Mouse (Mus musculus) CH12.LX (cell line): ENCODE results near the gene Fbxl20. TPM values are rescaled to one million over a fixed set of nuclear protein-coding genes. Genes with fewer than 3 reads are reported as not detected.

Source experiments
- DNase-seq: peaks from one replicate; pipeline ENCODE4 v3.0.0-alpha.2; 2013; ENCODE audit errors: extremely low read depth
- H3K27ac ChIP-seq: 2 replicates; pipeline ENCODE4 v1.5.1; 2012; ENCODE audit warnings: low read depth, mild to moderate bottlenecking, control low read depth, moderate library complexity; ENCODE audit not compliant: insufficient read depth
- H3K27me3 ChIP-seq: replicated peaks from 2 replicates; pipeline ENCODE3; 2012; ENCODE audit warnings: inconsistent platforms
- H3K36me3 ChIP-seq, 2 experiments: replicated peaks in 1 of 2; 2 replicates each; pipeline versions ENCODE3 to v1.6.1; 2012; ENCODE audit warnings: inconsistent platforms in 1 of 2, low read length in 1 of 2, mild to moderate bottlenecking in 1 of 2, mixed read lengths in 1 of 2, moderate library complexity in 1 of 2; ENCODE audit not compliant: control insufficient read depth in 1 of 2, insufficient read depth in 1 of 2
- H3K4me1 ChIP-seq, 2 experiments: 2 replicates each; pipeline ENCODE4 v1.6.1; 2012; ENCODE audit warnings: inconsistent platforms in 1 of 2, moderate library complexity in 1 of 2; ENCODE audit not compliant: insufficient read depth in 2 of 2, control insufficient read depth in 1 of 2
- H3K4me2 ChIP-seq: 2 replicates; pipeline ENCODE4 v1.6.1; 2012; ENCODE audit warnings: low read depth, mild to moderate bottlenecking, control low read depth; ENCODE audit not compliant: poor library complexity, insufficient read depth, severe bottlenecking
- H3K4me3 ChIP-seq, 3 experiments: fragments of 150-350 bp in 1 of 3; sonication (generic) in 1 of 3; replicated peaks in 1 of 3; 2 replicates each; pipeline versions ENCODE3 to v1.5.1; 2011 to 2012; ENCODE audit warnings: low read depth in 2 of 3, low read length in 2 of 3, mild to moderate bottlenecking in 2 of 3, moderate library complexity in 2 of 3, control low read depth in 1 of 3, improper control_type of control experiment in 1 of 3, inconsistent platforms in 1 of 3, mixed read lengths in 1 of 3; ENCODE audit not compliant: poor library complexity in 1 of 3
- H3K79me2 ChIP-seq: replicated peaks from 2 replicates; pipeline ENCODE4 v1.6.1; 2012; ENCODE audit warnings: mild to moderate bottlenecking, moderate library complexity; ENCODE audit not compliant: control insufficient read depth, poor library complexity, insufficient read depth, severe bottlenecking; ENCODE audit errors: extremely low read depth
- H3K9ac ChIP-seq: 2 replicates; pipeline ENCODE4 v1.6.1; 2012; ENCODE audit warnings: low read depth, mild to moderate bottlenecking, control low read depth, moderate library complexity; ENCODE audit not compliant: insufficient read depth
- H3K9me3 ChIP-seq: replicated peaks from 2 replicates; pipeline ENCODE3; 2012; ENCODE audit warnings: low read length, inconsistent platforms, mixed read lengths
- BHLHE40 ChIP-seq: IDR thresholded peaks from 2 replicates; pipeline ENCODE4 v1.6.1; 2011; ENCODE audit warnings: mild to moderate bottlenecking, low read depth, low read length, improper control_type of control experiment
- CHD2 ChIP-seq: IDR thresholded peaks from 2 replicates; pipeline ENCODE4 v1.6.1; 2011; ENCODE audit warnings: low read length, improper control_type of control experiment
- CTCF ChIP-seq, 2 experiments: IDR thresholded peaks in 1 of 2; conservative IDR thresholded peaks in 1 of 2; 2 replicates each; pipeline ENCODE4 v1.5.1; 2011 to 2012; ENCODE audit warnings: low read depth in 2 of 2, low read length in 2 of 2, improper control_type of control experiment in 1 of 2, inconsistent platforms in 1 of 2, mild to moderate bottlenecking in 1 of 2, moderate library complexity in 1 of 2
- ELF1 ChIP-seq: IDR thresholded peaks from 2 replicates; pipeline ENCODE4 v1.6.1; 2014; ENCODE audit warnings: low read depth, mild to moderate bottlenecking, inconsistent platforms, low read length, improper control_type of control experiment
- EP300 ChIP-seq: IDR thresholded peaks from 2 replicates; pipeline ENCODE4 v1.6.1; 2011; ENCODE audit warnings: low read length, improper control_type of control experiment
- HCFC1 ChIP-seq: IDR thresholded peaks from 2 replicates; pipeline ENCODE4 v1.6.1; 2012; ENCODE audit warnings: low read depth, mild to moderate bottlenecking, inconsistent platforms, low read length, improper control_type of control experiment
- MAX ChIP-seq: IDR thresholded peaks from 2 replicates; pipeline ENCODE4 v1.6.1; 2011; ENCODE audit warnings: low read length, improper control_type of control experiment
- MAZ ChIP-seq: IDR thresholded peaks from 2 replicates; pipeline ENCODE4 v1.6.1; 2012; ENCODE audit warnings: low read depth, mild to moderate bottlenecking, inconsistent platforms, low read length, improper control_type of control experiment, moderate library complexity
- POLR2AphosphoS2 ChIP-seq: IDR thresholded peaks from 2 replicates; pipeline ENCODE4 v1.6.1; 2011; ENCODE audit warnings: low read depth, low read length, improper control_type of control experiment
- RAD21 ChIP-seq: IDR thresholded peaks from 2 replicates; pipeline ENCODE4 v1.6.1; 2011; ENCODE audit warnings: low read depth, mild to moderate bottlenecking, low read length, improper control_type of control experiment, moderate library complexity
- RCOR1 ChIP-seq: conservative IDR thresholded peaks from 2 replicates; pipeline ENCODE4 v1.6.1; 2012; ENCODE audit warnings: low read depth, mild to moderate bottlenecking, inconsistent platforms, low read length, improper control_type of control experiment
- SMC3 ChIP-seq: IDR thresholded peaks from 2 replicates; pipeline ENCODE4 v1.6.1; 2011; ENCODE audit warnings: low read depth, low read length, improper control_type of control experiment
- UBTF ChIP-seq: IDR thresholded peaks from 2 replicates; pipeline ENCODE4 v1.6.1; 2012; ENCODE audit warnings: low read depth, mild to moderate bottlenecking, inconsistent platforms, low read length, improper control_type of control experiment, moderate library complexity
- USF1 ChIP-seq: IDR thresholded peaks from 2 replicates; pipeline ENCODE4 v1.6.1; 2014; ENCODE audit warnings: low read depth, mild to moderate bottlenecking, inconsistent platforms, low read length, improper control_type of control experiment
- USF2 ChIP-seq: conservative IDR thresholded peaks from 2 replicates; pipeline ENCODE4 v1.6.1; 2011; ENCODE audit warnings: low read depth, low read length, improper control_type of control experiment
- ZMIZ1 ChIP-seq: IDR thresholded peaks from 2 replicates; pipeline ENCODE4 v1.6.1; 2012; ENCODE audit warnings: low read depth, mild to moderate bottlenecking, inconsistent platforms, low read length, improper control_type of control experiment
- ZNF384 ChIP-seq: IDR thresholded peaks from 2 replicates; pipeline ENCODE4 v1.6.1; 2012; ENCODE audit warnings: low read depth, low read length, improper control_type of control experiment, inconsistent platforms
- dilution Hi-C: fragments of 300-500 bp; cut with MboI; formaldehyde crosslinking; loops from 2 replicates; pipeline ENCODE4 v1.14.3; 2020; ENCODE audit warnings: low sequenced_read_pairs; ENCODE audit not compliant: extremely low pct_unique_long_range_greater_than_20kb, extremely low pct_ligation_motif_present
- in situ Hi-C: fragments of 300-500 bp; cut with MboI; formaldehyde crosslinking; loops from 3 replicates; pipeline ENCODE4 v1.14.3; 2019; ENCODE audit warnings: low sequenced_read_pairs, low pct_ligation_motif_present, low pct_unique_long_range_greater_than_20kb, mixed read lengths
- polyA plus RNA-seq: library from polyadenylated mRNA; unstranded; fragments of >175 nt; gene quantifications from 2 replicates; pipeline ENCODE4 v1.2.1, GENCODE M21; 2012; ENCODE audit warnings: low read depth; ENCODE audit not compliant: insufficient read length
- total RNA-seq, 2 experiments: library from RNA; depleted of rRNA; stranded (reverse); fragments of 300-350 nt in 1 of 2; fragments of >200 nt in 1 of 2; gene quantifications; 2 replicates each; pipeline ENCODE4 v1.2.3; 2012 to 2014

Gene Fbxl20
- total and polyA plus RNA-seq, 3 experiments: 6.4 to 9.0 (median 7.9) TPM

GRCm38 (mm10) chr11:98113504-98113903 is 36.7 kb downstream of the Fbxl20 start:
- no peak for DNase-seq
- peaks cover 29 to 56% of the 10 kb centered on the region in 2 experiments for H3K36me3 ChIP-seq
- no peaks in the 10 kb centered on the region for H3K79me2 ChIP-seq
- no peak overlapping the region for H3K27ac ChIP-seq
- H3K27me3 ChIP-seq: no peaks in the 10 kb centered on the region
- in situ Hi-C loops: no loop called here
- H3K9ac ChIP-seq: no peak overlapping the region
- no peak overlapping the region for H3K4me2 ChIP-seq
- H3K9me3 ChIP-seq: no peaks in the 10 kb centered on the region
- no peak for TF ChIP-seq EP300
- no peak for TF ChIP-seq RAD21
- peaks cover 0 to 15% of the 10 kb centered on the region in 2 experiments; a peak in 1 of 4 replicates for H3K4me1 ChIP-seq
- no peak overlapping the region for H3K4me3 ChIP-seq
- dilution Hi-C loops: no loop called here

DNA sequence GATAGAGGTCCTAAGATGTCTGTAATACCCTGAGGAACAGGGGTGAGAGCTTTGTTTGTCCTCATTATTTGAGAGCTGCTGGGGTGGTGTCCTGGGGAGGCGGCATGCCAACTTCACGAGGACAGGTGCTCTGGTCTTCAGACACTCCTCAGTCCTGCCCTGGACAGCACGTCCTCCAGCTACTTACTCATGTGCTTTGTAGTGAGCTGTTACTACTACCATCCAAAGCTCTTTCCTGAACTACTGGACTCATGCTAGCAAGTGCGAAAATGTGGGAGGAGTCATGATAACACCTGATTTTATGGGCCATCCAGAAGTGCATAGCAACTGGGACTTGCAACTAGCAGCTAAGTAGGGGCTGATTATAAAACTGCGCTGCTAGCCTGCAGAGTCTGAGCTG is 40.5 kb downstream of the Fbxl20 start:
- DNase-seq: no peak
- Histone ChIP-seq H3K9ac (no peak overlapping the region), H3K4me3 (no peak overlapping the region), H3K4me1 (peaks cover 0 to 12% of the 10 kb centered on the region in 2 experiments; a peak in 1 of 4 replicates), H3K4me2 (no peak overlapping the region), H3K27ac (no peak overlapping the region), H3K27me3 (no peaks in the 10 kb centered on the region), H3K36me3 (peaks cover 35 to 72% of the 10 kb centered on the region in 2 experiments), H3K9me3 (no peaks in the 10 kb centered on the region), H3K79me2 (no peaks in the 10 kb centered on the region)
- in situ Hi-C loops: no loop called here
- dilution Hi-C loops: no loop called here
- TF ChIP-seq SMC3: no peak

- H3K4me3 ChIP-seq: no peak overlapping the region
- no peaks in the 10 kb centered on the region for H3K79me2 ChIP-seq
- no peak overlapping the region for H3K27ac ChIP-seq
- dilution Hi-C loops (no loop called here), in situ Hi-C loops (no loop called here)
- no peak overlapping the region for H3K4me2 ChIP-seq
- no peaks in the 10 kb centered on the region for H3K27me3 ChIP-seq
- peaks cover 39 to 73% of the 10 kb centered on the region in 2 experiments for H3K36me3 ChIP-seq
- H3K9ac ChIP-seq: no peak overlapping the region
- TF ChIP-seq POLR2AphosphoS2 (no peak), USF2 (no peak), RAD21 (no peak), MAZ (no peak), BHLHE40 (no peak), HCFC1 (no peak), MAX (no peak), USF1 (no peak), RCOR1 (no peak), CTCF (conservative IDR thresholded peaks at IDR 0.05 in 1 of 2, IDR thresholded peaks at IDR 0.05 in 1 of 2; ENCODE audit: low read depth in 2 of 2, low read length in 2 of 2) (peak in 1 of 2 experiments; percentile 8; a peak in 1 of 4 replicates), ZMIZ1 (no peak), ZNF384 (peak; percentile 77), UBTF (no peak), ELF1 (no peak), CHD2 (no peak)
- TF ChIP-seq, all 38 proteins: peak for 2
- Histone ChIP-seq H3K4me1 (peaks cover 0 to 6% of the 10 kb centered on the region in 2 experiments; a peak in 1 of 4 replicates), H3K9me3 (no peaks in the 10 kb centered on the region)
- DNase-seq: no peak
Observed at GRCm38 (mm10) chr11:98101332-98101731, 48.9 kb downstream of the Fbxl20 start.
